Mouse (Mus musculus): ENCODE data around the gene Fabp2.

- TF ChIP-seq CTCF (IDR thresholded peaks at IDR 0.05) (peak; percentile 29), POLR2A (IDR thresholded peaks at IDR 0.05; ENCODE audit: insufficient read depth, low read depth, low read length) (no peak)
These were observed 35.0 kb upstream of the Fabp2 start for GRCm38 (mm10) chr3:122859829-122860228.
